Mouse (Mus musculus): ENCODE measurements around the gene Phyhd1. TPM values are rescaled to one million over a fixed set of nuclear protein-coding genes. Genes with fewer than 3 reads are reported as not detected.

Gene Phyhd1
- 0.41 TPM for polyA plus RNA-seq (2014; fragmentation: Illumina TruSeq; extraction: RNeasy Lipid Tissue Mini Kit (QIAGEN cat#74804); ENCODE audit: low read depth, low replicate concordance)

GRCm38 (mm10) chr2:30265767-30266253, at the start of gene Phyhd1:
TSS of gene Phyhd1 (plus strand) at chr2:30266203.

GRCm38 (mm10) chr2:30237199-30237880, 28.7 kb upstream of the Phyhd1 start, which contains the start of gene Lrrc8a:
TSS of gene Lrrc8a (plus strand) at chr2:30237715.

GRCm38 (mm10) chr2:30240267-30240666, 25.7 kb upstream of the Phyhd1 start, which contains the start of gene Gm28035:
TSS of gene Gm28035 (plus strand) at chr2:30240567.

DNA sequence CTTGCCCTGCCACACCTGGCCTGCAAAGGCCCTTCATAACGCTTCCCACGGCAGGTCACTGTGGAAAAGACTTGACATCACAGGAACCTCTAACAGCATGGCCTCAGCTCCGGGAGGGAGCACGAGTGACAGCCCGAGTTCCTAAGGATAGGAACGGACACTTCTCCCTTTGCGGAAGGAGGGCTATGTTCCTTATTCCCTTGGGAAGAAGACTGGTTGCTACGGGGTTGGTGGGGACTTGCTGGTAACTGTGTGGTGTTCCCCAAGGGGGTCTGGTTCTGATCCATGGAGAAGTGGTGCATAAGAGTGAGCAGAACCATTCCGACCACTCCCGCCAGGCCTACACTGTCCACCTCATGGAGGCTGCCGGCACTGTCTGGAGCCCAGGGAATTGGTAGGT, 14.7 kb downstream of the Phyhd1 start, which contains the start of gene Gm28038:
Gene Gm28038 (plus strand): TSS at position 301 of the 400 bp plus-strand sequence.

DNA sequence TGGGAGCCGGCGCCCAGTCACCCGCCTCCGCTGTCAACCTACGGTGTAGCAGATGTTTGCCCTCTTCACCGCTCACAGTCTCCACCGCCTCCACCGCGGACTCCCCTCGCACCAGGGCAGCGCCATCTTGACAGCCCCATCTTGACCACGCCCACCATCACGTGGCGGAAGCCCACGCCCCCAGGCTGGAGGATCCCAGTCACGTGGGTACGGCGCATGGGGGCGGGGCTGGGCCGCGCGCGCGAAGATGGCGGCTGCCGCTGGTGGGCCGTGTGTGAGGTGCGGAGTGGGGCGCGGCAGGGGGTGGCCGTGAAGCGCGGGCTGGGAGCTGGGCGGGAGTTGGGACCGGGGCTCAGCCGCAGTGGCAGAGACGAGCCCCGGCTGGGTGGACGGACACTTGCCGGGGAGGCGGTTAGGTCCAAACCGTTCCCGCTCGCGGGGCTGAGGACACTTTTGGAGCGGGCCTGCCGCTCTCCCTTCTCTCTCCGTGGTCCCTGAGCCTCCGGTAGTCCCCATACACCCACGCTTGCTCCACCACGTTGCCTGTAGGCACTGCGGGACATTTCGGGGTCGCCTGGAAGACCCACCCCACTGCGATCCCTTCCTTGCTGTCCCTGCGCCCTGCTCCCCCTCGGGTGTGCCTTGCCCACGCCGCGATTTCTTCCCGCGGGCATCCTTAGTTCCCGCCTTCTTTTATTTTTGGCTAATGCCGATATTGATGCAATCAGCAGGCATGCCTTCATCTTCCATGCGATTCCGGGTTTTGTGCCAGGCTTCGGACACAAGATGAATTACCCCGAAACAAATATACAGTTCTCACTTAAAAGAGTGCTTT, 20.4 kb downstream of the Phyhd1 start, which contains the start of the genes Dolk and Nup188:
Gene Dolk (minus strand): TSS at position 143 of the 835 bp plus-strand sequence.
Gene Nup188 (plus strand): TSS at position 206 of the 835 bp plus-strand sequence.

Other genes with a start within 250 kb of the Phyhd1 start
- 3.7 TPM for gene Wdr34, start 217.3 kb upstream of the Phyhd1 start, polyA plus RNA-seq (2014; fragmentation: Illumina TruSeq; extraction: RNeasy Lipid Tissue Mini Kit (QIAGEN cat#74804); ENCODE audit: low read depth, low replicate concordance)
- gene Set, start 208.8 kb upstream of the Phyhd1 start, polyA plus RNA-seq (2014; fragmentation: Illumina TruSeq; extraction: RNeasy Lipid Tissue Mini Kit (QIAGEN cat#74804); ENCODE audit: low read depth, low replicate concordance), result 223 TPM
- gene Pkn3, start 188.5 kb upstream of the Phyhd1 start, polyA plus RNA-seq (2014; fragmentation: Illumina TruSeq; extraction: RNeasy Lipid Tissue Mini Kit (QIAGEN cat#74804); ENCODE audit: low read depth, low replicate concordance), result 0.27 TPM
- gene Zdhhc12, start 172.6 kb upstream of the Phyhd1 start, polyA plus RNA-seq (2014; fragmentation: Illumina TruSeq; extraction: RNeasy Lipid Tissue Mini Kit (QIAGEN cat#74804); ENCODE audit: low read depth, low replicate concordance), result 6.2 TPM
- 3.9 TPM for gene Zer1, start 141.6 kb upstream of the Phyhd1 start, polyA plus RNA-seq (2014; fragmentation: Illumina TruSeq; extraction: RNeasy Lipid Tissue Mini Kit (QIAGEN cat#74804); ENCODE audit: low read depth, low replicate concordance)
- gene Tbc1d13, start 132.5 kb upstream of the Phyhd1 start, polyA plus RNA-seq (2014; fragmentation: Illumina TruSeq; extraction: RNeasy Lipid Tissue Mini Kit (QIAGEN cat#74804); ENCODE audit: low read depth, low replicate concordance), result 7.8 TPM
- not detected for gene Endog, start 94.7 kb upstream of the Phyhd1 start, polyA plus RNA-seq (2014; fragmentation: Illumina TruSeq; extraction: RNeasy Lipid Tissue Mini Kit (QIAGEN cat#74804); ENCODE audit: low read depth, low replicate concordance)
- gene Spout1, start 87.7 kb upstream of the Phyhd1 start, polyA plus RNA-seq (2014; fragmentation: Illumina TruSeq; extraction: RNeasy Lipid Tissue Mini Kit (QIAGEN cat#74804); ENCODE audit: low read depth, low replicate concordance), result 9.2 TPM
- gene Kyat1, start 60.4 kb upstream of the Phyhd1 start, polyA plus RNA-seq (2014; fragmentation: Illumina TruSeq; extraction: RNeasy Lipid Tissue Mini Kit (QIAGEN cat#74804); ENCODE audit: low read depth, low replicate concordance), result 0.71 TPM
- gene Lrrc8a, start 28.5 kb upstream of the Phyhd1 start, polyA plus RNA-seq (2014; fragmentation: Illumina TruSeq; extraction: RNeasy Lipid Tissue Mini Kit (QIAGEN cat#74804); ENCODE audit: low read depth, low replicate concordance), result 0.77 TPM
- gene Gm28035, start 25.6 kb upstream of the Phyhd1 start, polyA plus RNA-seq (2014; fragmentation: Illumina TruSeq; extraction: RNeasy Lipid Tissue Mini Kit (QIAGEN cat#74804); ENCODE audit: low read depth, low replicate concordance), result not detected
- gene Gm28038, start 14.8 kb downstream of the Phyhd1 start, polyA plus RNA-seq (2014; fragmentation: Illumina TruSeq; extraction: RNeasy Lipid Tissue Mini Kit (QIAGEN cat#74804); ENCODE audit: low read depth, low replicate concordance), result 16.6 TPM
- gene Dolk, start 20.1 kb downstream of the Phyhd1 start, polyA plus RNA-seq (2014; fragmentation: Illumina TruSeq; extraction: RNeasy Lipid Tissue Mini Kit (QIAGEN cat#74804); ENCODE audit: low read depth, low replicate concordance), result 2.2 TPM
- gene Nup188, start 20.2 kb downstream of the Phyhd1 start, polyA plus RNA-seq (2014; fragmentation: Illumina TruSeq; extraction: RNeasy Lipid Tissue Mini Kit (QIAGEN cat#74804); ENCODE audit: low read depth, low replicate concordance), result 107 TPM
- 0.39 TPM for gene Sh3glb2, start 93.1 kb downstream of the Phyhd1 start, polyA plus RNA-seq (2014; fragmentation: Illumina TruSeq; extraction: RNeasy Lipid Tissue Mini Kit (QIAGEN cat#74804); ENCODE audit: low read depth, low replicate concordance)
- 0.29 TPM for gene Miga2, start 98.0 kb downstream of the Phyhd1 start, polyA plus RNA-seq (2014; fragmentation: Illumina TruSeq; extraction: RNeasy Lipid Tissue Mini Kit (QIAGEN cat#74804); ENCODE audit: low read depth, low replicate concordance)
- gene Dolpp1, start 126.1 kb downstream of the Phyhd1 start, polyA plus RNA-seq (2014; fragmentation: Illumina TruSeq; extraction: RNeasy Lipid Tissue Mini Kit (QIAGEN cat#74804); ENCODE audit: low read depth, low replicate concordance), result 1.2 TPM
- 107 TPM for gene Crat, start 149.6 kb downstream of the Phyhd1 start, polyA plus RNA-seq (2014; fragmentation: Illumina TruSeq; extraction: RNeasy Lipid Tissue Mini Kit (QIAGEN cat#74804); ENCODE audit: low read depth, low replicate concordance)
- gene Ptpa, start 149.8 kb downstream of the Phyhd1 start, polyA plus RNA-seq (2014; fragmentation: Illumina TruSeq; extraction: RNeasy Lipid Tissue Mini Kit (QIAGEN cat#74804); ENCODE audit: low read depth, low replicate concordance), result 5.1 TPM
- not detected for gene Ier5l, start 208.0 kb downstream of the Phyhd1 start, polyA plus RNA-seq (2014; fragmentation: Illumina TruSeq; extraction: RNeasy Lipid Tissue Mini Kit (QIAGEN cat#74804); ENCODE audit: low read depth, low replicate concordance)

Data from testis, adult 10 weeks (tissue).